Mouse (Mus musculus): ENCODE measurements around the gene Celsr1.

DNA sequence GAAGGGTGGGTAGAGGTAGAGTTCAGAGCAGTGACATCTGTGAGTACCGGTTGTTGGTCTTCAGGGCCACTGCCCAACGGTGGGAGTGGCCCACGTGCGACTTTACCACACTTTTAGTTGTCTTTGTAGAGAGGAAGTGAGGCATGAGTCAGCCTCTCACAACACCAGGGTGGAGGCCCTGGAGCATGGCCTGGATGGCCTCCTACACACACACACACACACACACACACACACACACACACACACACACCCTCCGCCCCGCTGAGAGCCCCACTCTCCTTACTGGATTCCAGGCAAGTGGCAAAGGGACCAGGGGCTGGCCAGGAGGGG, 34.0 kb upstream of the Celsr1 start:
- TF ChIP-seq USF2 (conservative IDR thresholded peaks at IDR 0.05; ENCODE audit: low read depth, low read length) (no peak), CTCF (conservative IDR thresholded peaks at IDR 0.05 in 1 of 2, IDR thresholded peaks at IDR 0.05 in 1 of 2; ENCODE audit: low read depth in 2 of 2, low read length in 2 of 2) (no peak), ZNF384 (IDR thresholded peaks at IDR 0.05; ENCODE audit: low read depth, low read length) (no peak), MYC (IDR thresholded peaks at IDR 0.05; ENCODE audit: low read depth, low read length) (peak; percentile 67; the same call in 1 of the 2 replicates)
